ENCODE assay signal across 15 mouse cellular contexts in the genomic region with DNA sequence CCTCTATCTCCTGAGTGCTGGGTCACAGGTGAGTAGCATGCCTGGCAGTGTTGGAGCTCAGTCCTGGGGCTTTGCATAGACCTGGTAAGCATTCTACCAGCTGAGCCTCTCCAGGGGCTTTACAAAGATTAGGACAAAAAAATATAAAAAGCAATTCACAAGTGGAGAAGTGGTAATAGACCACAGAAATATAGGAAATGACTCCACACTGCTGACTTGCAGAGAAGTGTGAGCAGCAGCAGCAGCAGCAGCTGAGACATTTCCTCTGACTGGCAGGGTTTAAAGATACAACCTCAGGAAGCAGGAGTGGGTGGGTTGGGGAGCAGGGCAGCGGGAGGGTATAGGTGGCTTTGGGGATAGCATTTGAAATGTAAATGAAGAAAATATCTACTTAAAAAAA.
DNase-seq lines count a peak whose midpoint lies in the region; ATAC-seq lines count a peak whose summit lies in the region.
"Had no signal": no experiment of that assay in that cellular context is flagged by ENCODE, and none has a peak within 500 bp of the region (broad histone marks: within the 10 kb centered on the region; RNA-seq: fewer than 3 reads in every experiment).

No protein-coding gene starts in this region.

- 12% methylated on average over 1 of the region's 1 CpGs for WGBS in kidney, embryonic 16.5 days

- peak overlapping the region; percentile 19 for H3K27ac ChIP-seq in kidney, embryonic 16.5 days (ENCODE audit: low read length)
- H3K27ac ChIP-seq: embryonic facial prominence, embryonic 12.5 days; forebrain, embryonic 10.5 days; left cerebral cortex, adult 2 months; liver, embryonic 14.5 days had no signal

- no peaks in the 10 kb centered on the region for H3K9me3 ChIP-seq in kidney, embryonic 16.5 days (ENCODE audit: low read length)
- H3K9me3 ChIP-seq: embryonic facial prominence, embryonic 12.5 days; forebrain, embryonic 10.5 days had no signal

- intact Hi-C loops in left cerebral cortex, postnatal 14 days (cut with DNase I): no loop called here

- no peak overlapping the region for H3K4me3 ChIP-seq in kidney, embryonic 16.5 days (ENCODE audit: low read length)
- H3K4me3 ChIP-seq: embryonic facial prominence, embryonic 12.5 days; forebrain, embryonic 10.5 days; left cerebral cortex, adult 2 months had no signal

- H3K9ac ChIP-seq in kidney, embryonic 16.5 days (replicated peaks; ENCODE audit: low read length): no peak overlapping the region
- H3K9ac ChIP-seq: embryonic facial prominence, embryonic 12.5 days; liver, embryonic 14.5 days had no signal

- no peak for ATAC-seq in kidney, embryonic 16.5 days (ENCODE audit: low FRiP score, low TSS enrichment)
- peak; percentile 76 to 84 for ATAC-seq in hematopoietic stem cell, adult 5-6 weeks (replicated peaks in 1 of 2; ENCODE audit: insufficient read depth in 1 of 2, low FRiP score in 2 of 2, low TSS enrichment in 1 of 2, low read depth in 1 of 2, poor library complexity in 2 of 2, severe bottlenecking in 2 of 2)
- ATAC-seq: hindbrain, embryonic 16.5 days had no signal

- no peak overlapping the region for H3K4me2 ChIP-seq in kidney, embryonic 16.5 days (replicated peaks; ENCODE audit: low read depth, low read length)
- H3K4me2 ChIP-seq: embryonic facial prominence, embryonic 12.5 days; heart, embryonic 11.5 days had no signal

- H3K36me3 ChIP-seq in kidney, embryonic 16.5 days (ENCODE audit: insufficient read depth, low read length): no peaks in the 10 kb centered on the region
- H3K36me3 ChIP-seq: embryonic facial prominence, embryonic 12.5 days; forebrain, embryonic 10.5 days had no signal

- H3K27me3 ChIP-seq in kidney, embryonic 16.5 days (ENCODE audit: insufficient read depth, low read length): no peaks in the 10 kb centered on the region
- H3K27me3 ChIP-seq: embryonic facial prominence, embryonic 12.5 days had no signal

- H3K4me1 ChIP-seq in kidney, embryonic 16.5 days (ENCODE audit: insufficient read depth, low read length): peaks cover 65% of the 10 kb centered on the region

- no peak for DNase-seq in kidney, adult 18-20 months
- peak; percentile 48 for DNase-seq in thymus, postnatal 14 days
- DNase-seq in thymus, postnatal 4 days: no peak
- no peak for DNase-seq in adipocyte (ENCODE audit: low spot score)
- no peak for DNase-seq in left cerebral cortex, postnatal 14 days (ENCODE audit: low spot score in 2 of 2)
- no peak for DNase-seq in adrenal gland, postnatal 10 days
- DNase-seq: cerebellum, adult 9-10 months had no signal
